Mouse (Mus musculus): Measurements from ENCODE around the gene St7l.
"Not testable (repeated sequence)": the region's sequence is repeated elsewhere in the genome, so short reads cannot be mapped to it uniquely, and the experiment has no call there.

The St7l gene

DNA sequence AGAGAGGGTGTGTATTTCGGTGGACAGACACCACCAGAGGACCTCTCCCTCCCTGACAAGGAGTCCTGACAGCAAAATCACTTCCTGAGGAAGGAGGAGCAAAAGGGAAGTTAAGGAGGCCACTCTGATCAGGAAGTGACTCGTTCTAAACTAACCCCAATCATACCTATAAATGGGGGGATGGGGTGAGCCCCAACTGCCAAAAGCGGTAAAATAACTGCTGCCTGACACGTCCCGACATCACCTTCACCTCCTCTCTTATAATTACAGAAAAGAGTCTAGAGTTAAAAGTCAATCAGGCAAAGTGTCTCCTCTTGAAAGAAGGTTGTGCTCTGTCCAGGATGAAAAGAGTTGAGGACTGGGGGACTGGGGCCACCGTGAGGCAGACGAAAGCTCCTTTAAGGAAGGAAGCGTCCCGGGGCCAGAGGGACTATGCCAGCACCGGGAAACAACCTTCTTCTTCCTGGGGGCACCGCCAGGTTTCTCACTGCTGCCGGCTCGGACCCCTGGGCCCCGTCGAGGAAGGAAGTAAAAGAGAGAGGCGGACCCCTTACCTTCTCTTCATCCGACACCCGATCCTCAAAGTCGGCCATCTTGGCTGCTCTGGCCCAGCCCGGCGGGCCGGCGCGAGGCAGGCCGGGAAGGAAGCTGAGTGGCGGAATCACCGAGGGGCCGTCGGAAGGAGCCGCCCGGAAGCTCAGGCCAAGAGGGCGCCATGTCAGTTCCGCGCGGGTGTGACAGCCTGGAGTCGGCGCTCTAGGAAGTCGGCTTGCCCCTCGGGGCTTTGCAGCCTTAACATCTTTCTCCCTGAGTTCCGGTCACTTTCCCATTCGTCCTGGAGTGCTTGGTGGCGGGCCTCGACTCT, at the start of gene St7l, which contains the start of gene Capza1:
TSS of gene St7l (plus strand) at position 220 of the 865 bp plus-strand sequence.
TSS of gene Capza1 (minus strand) at position 720 of the 865 bp plus-strand sequence.
- DNase-seq, result peak; percentile 93 to 94

DNA sequence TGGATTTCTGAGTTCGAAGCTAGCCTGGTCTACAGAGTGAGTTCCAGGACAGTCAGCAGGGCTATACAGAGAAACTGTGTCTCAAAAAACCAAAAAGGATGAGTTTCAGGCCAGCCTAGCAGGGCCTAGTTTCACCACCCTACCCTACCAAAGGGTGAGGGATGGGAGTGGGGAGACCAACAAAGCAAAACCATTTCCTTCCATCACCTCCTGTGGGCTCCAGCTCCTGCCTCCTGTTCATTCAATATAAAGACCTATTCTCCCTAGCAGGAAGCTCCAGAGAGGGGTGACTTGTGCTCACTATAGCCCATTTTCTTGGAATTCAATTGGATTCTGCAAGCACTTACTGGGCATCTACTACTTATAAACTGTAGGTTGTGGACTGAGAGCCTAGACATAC, 49.1 kb upstream of the St7l start:
- DNase-seq, result no peak

DNA sequence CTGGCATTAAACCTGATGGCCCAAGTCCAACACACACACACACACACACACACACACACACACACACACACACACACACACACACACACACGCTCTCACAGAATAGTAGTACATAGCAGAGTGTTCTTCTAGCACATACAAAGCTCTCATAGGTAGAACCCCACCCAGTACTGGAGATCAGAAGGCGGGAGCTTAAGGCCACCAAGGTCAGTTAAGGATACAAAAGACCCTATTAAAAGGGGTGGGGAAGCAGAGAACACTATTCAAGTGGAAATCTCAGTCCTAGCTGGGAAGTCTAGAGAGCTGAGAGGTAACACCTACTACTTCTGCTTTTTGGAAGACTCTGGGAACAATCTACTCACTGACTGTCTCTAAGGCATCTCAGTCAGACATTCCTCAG, 48.5 kb upstream of the St7l start:
- DNase-seq, result no peak

DNA sequence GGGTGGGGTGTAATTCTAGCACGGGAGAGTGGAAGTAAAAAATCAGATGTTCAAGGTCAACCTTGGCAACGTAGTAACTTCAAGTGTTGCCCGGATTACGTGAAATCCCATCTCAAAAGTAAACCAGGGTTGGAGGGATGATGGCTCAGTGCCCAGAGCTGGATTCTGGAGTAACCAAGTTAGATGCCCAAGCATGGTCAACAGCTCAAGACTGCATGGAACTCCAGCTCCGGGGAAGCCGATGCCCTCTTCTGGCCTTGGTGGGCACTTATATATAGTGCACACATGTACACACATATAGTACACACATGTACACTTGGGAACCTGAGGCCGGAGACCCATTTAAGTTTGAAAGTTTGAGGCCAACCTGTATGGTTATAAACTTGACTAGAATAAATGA, 47.7 kb upstream of the St7l start:
- DNase-seq, result no peak

DNA sequence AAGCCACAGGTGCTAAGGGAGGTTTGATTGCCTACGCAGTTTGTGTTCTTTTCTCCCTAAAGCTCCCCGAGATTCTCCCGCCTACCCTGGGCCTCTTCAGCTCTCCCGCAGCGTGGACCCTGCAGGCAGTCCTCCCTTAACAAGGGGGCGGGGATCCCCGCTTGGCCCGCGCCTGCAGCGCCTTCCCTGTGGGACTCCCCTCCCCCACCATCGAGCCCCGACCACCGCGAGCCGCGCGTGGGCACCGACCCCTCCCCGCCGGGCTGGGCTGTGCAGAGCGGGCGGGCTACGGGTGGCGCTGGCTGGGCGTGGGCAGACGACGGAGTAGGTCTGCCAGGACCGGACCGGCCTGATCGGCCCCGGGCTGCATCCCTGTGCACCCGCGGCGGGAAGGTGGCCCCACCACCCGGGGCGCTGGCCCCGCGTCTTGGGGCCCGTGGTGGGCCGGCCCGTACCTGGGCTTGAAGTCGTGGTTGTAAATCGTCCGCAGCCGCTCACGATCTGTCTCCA, 46.3 kb upstream of the St7l start:
- peak; percentile 47 to 75 for DNase-seq

DNA sequence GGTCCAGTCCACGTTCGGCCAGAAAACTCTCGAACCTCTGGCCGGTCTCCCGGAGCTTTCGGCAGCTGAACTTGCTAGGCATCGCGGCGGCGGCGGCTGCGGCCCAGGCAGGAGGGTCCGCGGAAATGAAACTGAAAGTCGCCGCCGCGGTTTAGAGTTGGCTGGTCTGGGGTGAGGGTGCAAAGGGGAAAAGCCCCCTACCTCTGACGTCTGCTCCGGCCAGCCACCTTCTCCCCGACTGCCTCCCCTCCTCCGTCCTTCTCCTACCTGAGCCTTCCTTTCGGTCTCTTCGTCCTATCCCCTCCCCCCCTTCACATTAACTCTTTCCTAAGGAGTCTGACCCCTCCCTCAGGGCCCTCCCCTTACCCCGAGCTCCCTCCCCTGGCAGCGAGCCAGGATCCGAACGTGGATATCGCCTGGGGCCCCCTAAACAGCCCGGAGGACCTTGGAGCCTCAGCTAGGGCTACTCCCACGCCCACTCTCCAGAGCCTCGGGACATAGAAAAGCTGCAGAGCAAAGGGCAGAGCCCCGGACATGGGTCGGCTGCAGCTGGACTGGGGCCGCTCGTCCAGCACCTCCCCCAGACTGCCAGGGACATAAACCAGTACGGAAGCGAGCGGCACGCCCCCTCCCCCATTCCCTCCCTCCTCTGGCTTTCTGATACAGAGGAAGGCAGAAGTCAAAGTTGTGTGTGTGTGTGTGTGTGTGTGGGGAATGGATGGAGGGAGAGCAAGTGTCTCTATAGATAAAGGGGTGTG, 45.6 kb upstream of the St7l start, which contains the start of gene Mov10:
TSS of gene Mov10 (minus strand) at position 573 of the 758 bp plus-strand sequence.
- DNase-seq, result peak; percentile 89 to 92

DNA sequence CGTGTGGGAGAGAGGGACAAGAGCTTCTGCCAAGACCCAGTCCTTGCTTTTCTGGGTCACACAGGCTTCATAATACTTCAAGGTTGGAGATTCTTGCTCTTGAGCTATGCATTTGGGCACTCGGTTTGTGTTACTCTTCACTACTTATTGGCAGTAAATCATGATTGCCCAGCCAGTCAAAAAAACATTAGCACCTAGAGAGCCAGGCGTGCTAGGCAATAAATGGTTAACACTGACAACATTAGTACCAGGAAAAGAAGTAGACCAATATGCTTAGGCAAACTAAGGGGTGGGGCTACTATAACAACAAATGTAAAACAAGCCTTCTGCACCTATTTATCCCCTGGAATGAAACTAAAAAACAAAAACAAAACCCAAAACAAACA, 45.1 kb upstream of the St7l start:
- peak in 1 of 2 experiments; percentile 26 for DNase-seq

DNA sequence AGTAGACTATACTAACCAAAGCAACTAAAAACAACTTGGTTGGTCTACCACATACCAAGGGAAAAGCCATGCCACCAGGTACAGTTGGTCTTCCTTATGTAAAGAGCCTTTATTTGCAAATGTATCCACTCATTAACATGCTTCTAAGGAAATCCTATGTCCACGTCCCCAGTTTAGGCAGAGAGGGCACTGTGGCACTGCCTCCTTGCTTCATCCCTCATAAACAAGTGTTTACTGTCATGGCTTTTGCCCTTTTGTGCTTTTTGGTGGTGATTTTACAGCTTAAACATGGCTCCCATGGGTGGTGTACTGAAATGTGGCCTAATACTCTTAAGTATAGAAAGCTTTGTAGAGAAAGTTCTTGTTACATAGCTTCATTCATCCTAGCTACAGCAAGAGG, 43.4 kb upstream of the St7l start:
- DNase-seq, result no peak

DNA sequence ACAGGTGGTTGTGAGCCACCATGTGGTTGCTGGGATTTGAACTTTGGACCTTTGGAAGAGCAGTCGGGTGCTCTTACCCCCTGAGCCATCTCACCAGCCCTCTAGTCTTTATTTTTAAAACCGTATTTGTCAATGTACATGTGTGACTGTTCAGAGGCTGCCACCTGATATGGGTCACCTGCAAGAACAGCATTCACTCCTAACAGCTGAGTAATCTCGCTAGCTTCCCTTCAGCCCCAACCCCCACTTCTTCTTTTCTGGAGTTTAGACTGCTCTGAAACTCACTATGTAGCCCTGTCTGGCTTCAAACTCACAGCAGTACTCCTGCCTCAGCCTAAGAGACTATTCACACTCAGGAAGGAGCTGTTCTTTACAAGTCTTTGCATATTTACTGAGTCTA, 41.4 kb upstream of the St7l start:
- no peak for DNase-seq

DNA sequence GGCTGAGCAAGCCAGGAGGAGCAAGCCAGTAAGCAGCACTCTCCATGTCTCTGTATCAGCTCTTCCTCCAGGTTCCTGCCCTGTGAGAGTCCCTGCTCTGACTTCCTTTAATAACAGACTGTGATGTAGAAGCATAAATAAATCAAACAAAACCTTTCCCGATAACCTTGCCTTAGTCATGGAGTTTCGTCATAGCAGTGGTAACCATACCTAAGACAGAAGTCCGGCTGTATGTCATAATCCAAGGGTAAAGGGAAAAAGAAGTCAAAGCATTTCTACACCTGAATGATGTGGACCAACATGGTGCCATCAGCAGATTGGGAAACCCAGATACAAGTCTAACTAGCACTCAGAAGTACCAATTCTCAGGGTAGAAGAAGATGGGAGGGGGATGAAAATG, 28.0 kb upstream of the St7l start:
- no peak for DNase-seq

DNA sequence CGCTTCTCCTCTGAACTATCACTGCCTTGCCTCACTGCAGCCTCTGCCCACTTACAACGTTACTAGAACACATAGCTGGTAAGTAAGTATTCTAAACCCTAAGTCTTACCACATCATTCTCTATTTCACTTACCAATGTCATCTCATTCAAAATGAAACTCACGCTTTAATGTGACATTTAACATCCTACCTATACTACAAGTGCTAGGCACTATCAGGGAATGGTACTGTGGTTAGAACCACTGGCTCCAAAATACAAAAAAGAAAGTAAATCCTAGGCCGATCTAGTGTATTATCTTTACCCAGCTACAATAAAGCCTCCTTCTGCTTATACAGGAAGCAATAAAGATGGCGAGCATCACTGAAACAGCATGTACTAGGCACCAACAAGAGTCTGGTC, 22.8 kb upstream of the St7l start:
- DNase-seq, result no peak

DNA sequence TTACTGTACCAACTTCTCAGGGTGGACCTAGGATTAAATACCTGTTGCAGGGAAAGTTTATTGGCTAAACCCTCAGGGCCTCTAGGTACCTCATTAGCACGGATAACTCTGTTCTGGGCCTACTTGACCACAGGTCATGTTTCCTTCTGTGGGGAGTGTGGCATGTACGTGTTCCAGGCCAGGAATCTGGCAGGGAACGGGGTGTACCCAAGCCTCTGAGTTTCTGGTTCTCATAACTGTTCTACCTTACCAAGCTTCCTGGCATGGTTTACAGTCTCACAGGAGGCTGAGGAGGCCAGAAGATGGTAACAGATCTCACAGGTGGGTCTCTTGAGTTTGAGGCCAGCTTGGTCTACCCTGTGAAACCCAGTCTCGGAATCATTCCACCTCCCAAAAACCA, 17.2 kb upstream of the St7l start:
- peak; percentile 30 to 48 for DNase-seq

DNA sequence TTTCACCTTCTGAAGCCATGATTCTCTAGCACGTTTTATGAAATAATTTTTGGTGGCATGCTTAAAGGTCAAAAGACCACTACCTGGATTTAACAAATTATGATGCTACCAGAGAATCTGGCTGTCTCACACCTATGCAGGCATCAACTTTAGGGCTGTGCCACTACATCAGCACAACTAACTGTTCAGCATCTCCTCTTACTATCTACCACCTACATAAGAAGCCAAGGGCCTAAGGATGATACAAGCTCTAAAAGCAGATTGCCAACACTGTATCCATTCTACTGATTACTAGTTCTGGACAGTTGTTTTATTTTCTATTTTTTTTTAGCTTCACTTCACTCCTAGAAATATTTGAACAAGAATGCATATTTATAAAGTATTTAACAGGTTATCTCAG, 9.3 kb upstream of the St7l start:
- DNase-seq, result no peak

DNA sequence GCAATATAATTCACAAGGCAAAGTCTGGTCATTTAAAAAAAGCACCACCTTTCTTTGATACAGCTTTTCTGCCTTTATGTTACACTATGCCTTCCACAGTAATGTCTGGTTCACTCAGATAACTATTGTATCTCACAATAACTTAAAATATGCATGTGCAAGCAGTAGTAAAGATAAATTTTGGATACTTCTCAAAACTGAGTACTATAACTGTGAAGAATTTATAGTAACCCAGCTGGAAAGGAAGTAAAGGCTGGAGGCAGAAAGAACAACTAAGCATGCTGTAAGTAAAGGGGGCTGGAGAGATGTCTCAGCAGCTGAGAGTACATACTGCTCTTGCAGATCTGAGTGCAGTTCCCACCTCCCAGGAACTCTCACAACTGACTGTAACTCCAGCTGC, 8.9 kb upstream of the St7l start:
- no peak for DNase-seq

DNA sequence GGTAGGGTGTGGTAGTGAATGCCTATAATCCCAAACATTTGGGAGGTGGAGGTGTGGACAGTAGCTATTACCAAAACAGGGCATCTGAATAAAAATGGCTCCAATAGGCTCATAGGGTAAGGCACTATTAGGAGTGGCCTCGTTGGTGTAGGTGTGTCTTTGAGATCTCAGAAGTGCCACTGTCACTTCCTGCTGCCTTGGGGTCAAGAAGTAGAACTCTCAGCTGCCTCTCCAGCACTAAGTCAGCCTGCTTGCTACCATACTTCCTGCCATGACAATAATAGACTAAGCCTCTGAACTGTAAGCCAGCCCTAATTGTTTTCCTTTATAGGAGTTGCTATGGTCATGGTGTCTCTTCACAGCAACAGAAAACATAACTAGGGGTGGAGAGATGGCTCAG, 7.7 kb upstream of the St7l start:
- DNase-seq, result no peak

DNA sequence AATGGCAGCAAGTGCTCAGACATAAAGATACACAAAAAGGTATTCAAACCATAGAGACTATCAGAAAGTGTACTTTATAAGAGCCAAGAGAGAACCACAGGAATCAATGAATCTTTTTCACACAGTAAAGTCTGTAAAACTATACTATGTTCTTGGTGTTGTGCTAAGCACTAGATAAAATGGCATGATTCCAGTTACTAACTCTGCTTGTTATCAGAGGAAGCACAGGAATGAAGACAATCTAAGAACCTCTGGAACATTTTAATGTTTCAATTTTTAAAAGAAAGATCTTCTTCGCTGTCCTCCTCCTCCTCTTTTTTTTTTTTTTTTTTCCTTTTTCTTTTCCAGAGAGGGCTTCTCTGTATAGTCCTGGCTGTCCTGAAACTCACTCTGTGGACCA, 5.2 kb upstream of the St7l start:
- DNase-seq, result no peak

DNA sequence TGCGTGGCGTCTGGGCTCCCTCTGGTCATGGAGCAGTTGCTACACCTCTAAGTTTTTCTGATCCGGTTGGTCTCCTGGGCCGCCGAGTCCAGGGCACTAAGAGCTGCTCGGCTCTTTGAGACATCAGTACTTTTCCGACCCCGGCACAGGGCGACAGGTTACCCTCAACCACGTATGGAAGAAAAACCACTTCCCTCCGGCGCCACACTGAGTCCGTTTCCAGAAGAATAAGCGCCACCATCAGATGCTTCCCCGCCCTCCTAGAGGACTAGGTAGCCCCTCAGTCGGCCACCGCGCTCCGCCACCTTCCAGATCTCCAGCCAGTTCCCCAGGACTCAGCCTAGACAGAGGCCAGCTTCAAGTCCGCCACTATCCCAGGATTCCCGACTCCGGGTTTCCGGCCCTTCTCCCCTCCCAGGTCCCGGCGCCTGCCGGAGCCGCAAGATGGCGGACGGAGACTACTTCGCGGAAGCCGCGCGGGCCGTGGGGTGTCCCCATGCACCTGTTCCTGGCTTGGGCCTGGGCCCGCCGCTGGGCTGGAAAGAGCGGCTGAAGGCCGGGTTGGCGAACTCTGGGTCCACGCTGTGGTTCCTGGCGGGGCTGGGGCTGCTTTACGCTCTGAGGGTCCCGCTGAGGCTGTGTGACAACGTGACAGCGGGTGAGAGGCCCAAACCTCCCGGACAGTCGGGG, 991 bp downstream of the St7l start:
- DNase-seq, result peak; percentile 93 to 94

DNA sequence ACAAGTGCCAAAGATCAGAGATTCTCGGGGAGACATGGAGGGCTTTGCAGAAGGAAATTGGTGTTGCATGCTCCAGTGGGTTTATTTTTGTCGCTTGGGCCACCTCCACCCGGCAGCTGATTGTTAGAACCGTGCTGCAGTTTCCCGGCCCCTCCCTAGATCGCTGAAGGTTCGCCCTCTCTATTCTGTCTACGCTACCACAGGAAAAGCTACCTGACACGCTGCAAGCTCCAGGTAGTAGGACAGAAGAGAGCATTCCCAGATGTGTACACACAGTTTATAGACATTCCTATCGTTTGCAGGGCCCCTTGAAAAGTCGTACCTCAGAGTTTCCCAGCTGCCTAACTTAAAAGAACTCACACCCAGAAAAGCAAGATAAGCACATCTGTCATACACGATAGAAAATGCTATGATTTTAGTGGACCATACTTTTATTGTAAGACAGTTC, 1.6 kb downstream of the St7l start:
- DNase-seq, result peak in 1 of 2 experiments; percentile 25

DNA sequence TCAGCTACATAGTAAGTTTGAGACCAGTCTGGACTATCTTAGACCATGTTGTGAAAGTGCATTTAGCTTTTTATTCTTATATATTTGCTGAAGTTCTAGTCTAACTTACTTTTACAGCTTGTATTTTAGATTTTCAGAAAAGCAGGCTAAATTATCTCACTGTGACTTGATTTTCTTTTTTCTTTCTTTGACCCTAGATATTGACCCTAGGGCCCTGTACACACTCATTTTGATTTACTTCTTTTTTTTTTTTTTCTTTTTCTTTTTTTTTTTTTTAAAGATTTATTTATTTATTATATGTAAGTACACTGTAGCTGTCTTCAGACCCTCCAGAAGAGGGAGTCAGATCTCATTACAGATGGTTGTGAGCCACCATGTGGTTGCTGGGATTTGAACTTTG, 2.9 kb downstream of the St7l start:
- DNase-seq, result not testable (repeated sequence)

DNA sequence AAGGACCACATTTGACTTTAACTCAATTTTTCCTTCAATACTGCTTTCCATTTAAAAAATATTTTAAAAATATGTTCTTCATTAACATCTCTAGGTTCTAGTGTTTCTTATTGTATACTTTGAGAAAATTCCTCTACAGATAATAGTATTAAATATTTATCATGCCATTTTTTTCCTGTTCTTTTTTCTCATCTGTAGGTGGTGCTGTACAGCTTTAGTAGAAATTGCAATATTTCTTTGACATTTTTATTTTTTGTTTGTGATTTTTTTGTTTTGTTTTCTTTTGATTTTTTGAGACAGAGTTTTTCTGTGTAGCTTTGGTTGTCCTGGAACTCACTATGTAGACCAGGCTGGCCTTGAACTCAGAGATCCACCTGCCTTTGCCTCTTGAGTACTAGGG, 5.8 kb downstream of the St7l start:
- DNase-seq, result no peak

DNA sequence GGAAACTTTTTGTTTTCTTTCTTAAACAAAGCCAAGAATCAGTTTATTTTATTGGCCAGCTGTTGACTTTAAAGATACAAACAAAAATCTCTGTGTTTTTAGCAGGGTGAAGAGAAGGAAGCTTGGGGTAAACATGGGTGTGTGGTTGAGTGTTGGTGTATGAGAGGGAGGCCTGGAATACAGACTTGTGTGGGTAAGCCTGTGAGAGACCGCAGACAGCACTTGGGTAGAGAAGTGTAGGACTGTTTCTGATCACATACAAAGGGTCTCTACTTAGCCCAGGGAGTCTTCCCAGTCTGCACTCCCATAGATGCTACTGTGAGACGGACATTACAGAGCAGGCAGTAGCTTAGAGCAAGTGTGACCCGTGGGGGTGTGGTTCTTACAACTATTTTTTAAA, 24.8 kb downstream of the St7l start:
- no peak for DNase-seq

DNA sequence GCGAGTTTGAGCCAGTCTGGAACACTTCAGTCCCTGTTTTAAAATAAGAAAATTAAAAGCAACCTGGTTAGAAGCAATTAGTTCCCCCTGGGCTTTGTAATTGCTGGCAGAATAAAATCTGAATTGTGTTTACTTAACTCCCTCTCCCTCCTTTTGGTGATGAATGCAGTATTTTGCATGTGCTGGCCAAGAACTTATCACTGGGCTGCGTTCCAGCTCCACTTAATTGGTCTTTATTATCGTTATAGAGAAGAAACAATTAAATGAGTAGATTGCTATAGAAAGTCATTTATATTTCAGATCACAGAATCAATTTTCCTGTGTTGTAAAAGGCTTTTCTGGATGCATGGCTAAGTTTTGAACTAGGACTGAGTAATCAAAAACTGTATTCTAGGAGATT, 32.3 kb downstream of the St7l start:
- no peak for DNase-seq

DNA sequence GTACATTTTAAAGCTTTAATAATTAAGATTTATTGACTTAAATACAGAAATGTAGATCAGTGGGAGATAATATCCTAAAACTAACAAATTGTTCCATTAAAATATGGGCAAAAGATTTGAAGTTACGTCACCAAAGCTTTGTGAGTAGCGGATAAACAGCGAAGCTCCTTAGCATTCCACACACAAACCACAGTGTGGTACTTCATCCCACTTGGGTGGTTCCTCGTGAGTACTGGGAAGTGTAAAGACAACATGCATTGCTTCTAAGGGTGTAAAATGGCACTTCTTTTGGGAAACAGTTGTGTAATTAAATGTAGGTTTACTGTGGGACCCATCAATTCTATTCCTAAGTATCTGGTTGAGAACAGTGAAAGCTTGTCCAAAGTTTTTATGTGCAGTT, 37.3 kb downstream of the St7l start:
- no peak for DNase-seq
